Mouse (Mus musculus): ENCODE measurements at regions not wholly inside any gene's neighbourhood (a gene's known extent, or its start where the extent isn't known, plus 50 kb on each side); places are given as distances from the start of the nearest gene placed in this dataset.

DNA sequence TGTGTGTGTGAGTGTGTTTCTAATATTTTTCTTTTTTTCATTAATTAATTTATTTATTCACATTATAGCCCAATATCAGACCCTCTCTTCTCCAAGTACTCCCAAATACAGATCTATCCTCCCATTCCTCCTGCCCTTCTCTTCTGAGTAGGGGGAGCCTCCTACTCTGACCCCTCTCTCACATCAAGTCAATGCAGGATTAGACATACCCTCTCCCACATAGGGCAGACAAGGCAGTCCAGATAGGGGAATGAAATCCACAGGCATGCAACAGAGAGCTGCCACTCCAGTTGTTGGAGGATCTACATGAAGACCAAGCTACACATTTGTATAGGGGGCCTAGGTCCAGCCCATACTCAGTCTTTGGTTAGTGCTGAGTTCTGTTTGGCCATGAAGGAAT, 216.3 kb upstream of the Adamts5 start:
- TF ChIP-seq E2F4 (IDR thresholded peaks at IDR 0.05; ENCODE audit: insufficient read depth), result no peak
- TF ChIP-seq USF1 (IDR thresholded peaks at IDR 0.05; ENCODE audit: low read depth), result no peak
- no peak for TF ChIP-seq MAX (IDR thresholded peaks at IDR 0.05; ENCODE audit: low read depth)

Measured in myocyte (in vitro differentiated cells).